Mouse (Mus musculus): ENCODE data around the gene Cebpg. TPM values are rescaled to one million over a fixed set of nuclear protein-coding genes. Genes with fewer than 3 reads are reported as not detected.

The Cebpg gene
- polyA plus RNA-seq, 1 experiment from 2014 or later: 55.8 TPM

- no peak for ATAC-seq (ENCODE audit: insufficient number of reproducible peaks, insufficient read depth, low FRiP score, low TSS enrichment)
- 75% methylated on average over 3 of the region's 3 CpGs for WGBS
Observed at GRCm38 (mm10) chr7:35065958-35066357, 9.6 kb upstream of the Cebpg start.

DNA sequence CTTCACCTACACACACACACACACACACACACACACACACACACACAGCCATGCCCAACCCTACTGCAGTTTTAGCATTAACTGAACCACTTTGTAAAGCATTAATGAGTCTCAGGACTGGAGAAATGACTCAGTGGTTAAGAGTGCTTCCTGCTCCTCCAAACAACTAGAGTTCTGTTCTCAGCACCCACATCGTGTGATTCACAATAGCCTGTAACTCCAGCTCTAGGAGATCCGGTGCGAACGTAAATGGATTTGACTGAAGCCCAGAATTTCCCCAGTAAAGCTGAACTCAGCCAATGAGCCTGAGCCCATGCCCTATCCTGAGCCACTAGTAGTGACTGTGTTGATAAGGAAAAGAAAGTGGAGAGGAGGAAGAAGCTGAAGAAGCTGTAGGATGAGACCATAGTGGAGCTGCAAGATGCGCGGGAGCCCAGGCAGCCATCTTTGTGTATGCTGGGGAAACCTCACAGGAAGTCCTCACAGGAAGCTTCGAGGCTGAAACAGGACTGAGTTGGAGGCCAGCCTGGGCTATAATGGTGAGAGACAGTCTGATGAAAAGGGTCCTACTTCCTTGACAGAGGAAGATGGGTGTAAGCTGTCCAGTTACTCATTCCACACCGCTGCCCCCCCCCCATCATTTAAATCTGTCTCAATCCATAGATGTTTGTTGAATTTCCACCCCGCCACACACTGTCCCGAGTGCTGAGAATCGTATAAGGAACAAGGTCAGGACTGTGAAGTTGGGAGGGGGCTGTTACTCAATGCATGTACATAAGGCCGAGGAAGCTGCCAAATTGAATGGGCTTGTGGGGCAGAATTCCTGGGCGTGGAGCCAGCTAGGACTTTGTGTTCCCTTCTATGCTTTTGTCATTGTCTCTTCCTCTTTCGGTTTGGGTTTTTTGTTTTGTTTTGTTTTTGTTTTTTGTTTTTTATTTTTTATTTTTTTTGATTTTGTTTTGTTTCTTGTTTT is 8.2 kb upstream of the Cebpg start:
- no peak overlapping the region for H3K4me3 ChIP-seq
- H3K27ac ChIP-seq: no peak overlapping the region
- H3K36me3 ChIP-seq: no peaks in the 10 kb centered on the region
- no peaks in the 10 kb centered on the region for H3K4me1 ChIP-seq
- H3K27me3 ChIP-seq: no peaks in the 10 kb centered on the region
- H3K9ac ChIP-seq: no peak overlapping the region
- ATAC-seq (ENCODE audit: insufficient number of reproducible peaks, insufficient read depth, low FRiP score, low TSS enrichment): no peak
- WGBS: 85% methylated on average over 14 of the region's 14 CpGs
- no peak overlapping the region for H3K4me2 ChIP-seq (replicated peaks)
- no peaks in the 10 kb centered on the region for H3K9me3 ChIP-seq

More at GRCm38 (mm10) chr7:35065958-35066357, 9.6 kb upstream of the Cebpg start:
- H3K4me2 ChIP-seq (replicated peaks): no peak overlapping the region
- H3K9me3 ChIP-seq: no peaks in the 10 kb centered on the region
- H3K27me3 ChIP-seq: no peaks in the 10 kb centered on the region
- H3K4me1 ChIP-seq: no peaks in the 10 kb centered on the region
- no peak overlapping the region for H3K9ac ChIP-seq
- no peak overlapping the region for H3K4me3 ChIP-seq
- no peak overlapping the region for H3K27ac ChIP-seq
- no peaks in the 10 kb centered on the region for H3K36me3 ChIP-seq

- WGBS: 71% methylated on average over 5 of the region's 5 CpGs
- no peak for ATAC-seq (ENCODE audit: insufficient number of reproducible peaks, insufficient read depth, low FRiP score, low TSS enrichment)
- H3K9ac ChIP-seq: no peak overlapping the region
- no peak overlapping the region for H3K4me3 ChIP-seq
- H3K36me3 ChIP-seq: no peaks in the 10 kb centered on the region
- H3K4me2 ChIP-seq (replicated peaks): no peak overlapping the region
- no peak overlapping the region for H3K27ac ChIP-seq
- no peaks in the 10 kb centered on the region for H3K27me3 ChIP-seq
- peaks cover 11% of the 10 kb centered on the region for H3K4me1 ChIP-seq
- H3K9me3 ChIP-seq: no peaks in the 10 kb centered on the region
Observed at GRCm38 (mm10) chr7:35059467-35059866, 3.1 kb upstream of the Cebpg start.

GRCm38 (mm10) chr7:35058329-35058728 is 2.0 kb upstream of the Cebpg start:
- no peaks in the 10 kb centered on the region for H3K9me3 ChIP-seq
- H3K9ac ChIP-seq: no peak overlapping the region
- ATAC-seq (ENCODE audit: insufficient number of reproducible peaks, insufficient read depth, low FRiP score, low TSS enrichment): no peak
- H3K4me2 ChIP-seq (replicated peaks): no peak overlapping the region
- peaks cover 17% of the 10 kb centered on the region for H3K4me1 ChIP-seq
- no peaks in the 10 kb centered on the region for H3K27me3 ChIP-seq
- no peak overlapping the region for H3K27ac ChIP-seq
- H3K4me3 ChIP-seq: no peak overlapping the region
- 91% methylated on average over 1 of the region's 1 CpGs for WGBS
- no peaks in the 10 kb centered on the region for H3K36me3 ChIP-seq

- H3K4me1 ChIP-seq: peaks cover 17% of the 10 kb centered on the region
- H3K4me2 ChIP-seq (replicated peaks): no peak overlapping the region
- H3K27me3 ChIP-seq: no peaks in the 10 kb centered on the region
- H3K27ac ChIP-seq: no peak overlapping the region
- H3K36me3 ChIP-seq: no peaks in the 10 kb centered on the region
- ATAC-seq (ENCODE audit: insufficient number of reproducible peaks, insufficient read depth, low FRiP score, low TSS enrichment): no peak
- H3K4me3 ChIP-seq: no peak overlapping the region
- no peaks in the 10 kb centered on the region for H3K9me3 ChIP-seq
- WGBS: 78% methylated on average over 4 of the region's 4 CpGs
- no peak overlapping the region for H3K9ac ChIP-seq
Observed at GRCm38 (mm10) chr7:35057569-35057968, 1.2 kb upstream of the Cebpg start.

- no peak for ATAC-seq (ENCODE audit: insufficient number of reproducible peaks, insufficient read depth, low FRiP score, low TSS enrichment)
- 29% methylated on average over 10 of the region's 10 CpGs for WGBS
- H3K9ac ChIP-seq: peak overlapping the region; percentile 98
- H3K4me3 ChIP-seq: peak overlapping the region; percentile 98
- H3K4me2 ChIP-seq (replicated peaks): peak overlapping the region; percentile 89
- H3K36me3 ChIP-seq: no peaks in the 10 kb centered on the region
- H3K27me3 ChIP-seq: no peaks in the 10 kb centered on the region
- H3K4me1 ChIP-seq: peaks cover 17% of the 10 kb centered on the region
- H3K27ac ChIP-seq: 0 out of 2 replicates have a peak overlapping the region, but pooled peaks have one; percentile 23
- H3K9me3 ChIP-seq: no peaks in the 10 kb centered on the region
Observed at GRCm38 (mm10) chr7:35056999-35057398, 626 bp upstream of the Cebpg start.

- peak overlapping the region; percentile 98 for H3K9ac ChIP-seq
- H3K36me3 ChIP-seq: 0 out of 2 replicates have a peak, but pooled peaks cover 1% of the 10 kb centered on the region
- H3K4me2 ChIP-seq (replicated peaks): peak overlapping the region; percentile 89
- H3K27me3 ChIP-seq: no peaks in the 10 kb centered on the region
- under 1% methylated on average over 72 of the region's 77 CpGs for WGBS
- H3K27ac ChIP-seq: peak overlapping the region; percentile 88
- H3K4me3 ChIP-seq: peak overlapping the region; percentile 98
- no peaks in the 10 kb centered on the region for H3K9me3 ChIP-seq
- peak; percentile 82 for ATAC-seq (ENCODE audit: insufficient number of reproducible peaks, insufficient read depth, low FRiP score, low TSS enrichment)
- peaks cover 17% of the 10 kb centered on the region for H3K4me1 ChIP-seq
Observed at GRCm38 (mm10) chr7:35055619-35056435, 546 bp downstream of the Cebpg start.

- no peak for ATAC-seq (ENCODE audit: insufficient number of reproducible peaks, insufficient read depth, low FRiP score, low TSS enrichment)
Observed at GRCm38 (mm10) chr7:35054977-35055618, 1.3 kb downstream of the Cebpg start.

DNA sequence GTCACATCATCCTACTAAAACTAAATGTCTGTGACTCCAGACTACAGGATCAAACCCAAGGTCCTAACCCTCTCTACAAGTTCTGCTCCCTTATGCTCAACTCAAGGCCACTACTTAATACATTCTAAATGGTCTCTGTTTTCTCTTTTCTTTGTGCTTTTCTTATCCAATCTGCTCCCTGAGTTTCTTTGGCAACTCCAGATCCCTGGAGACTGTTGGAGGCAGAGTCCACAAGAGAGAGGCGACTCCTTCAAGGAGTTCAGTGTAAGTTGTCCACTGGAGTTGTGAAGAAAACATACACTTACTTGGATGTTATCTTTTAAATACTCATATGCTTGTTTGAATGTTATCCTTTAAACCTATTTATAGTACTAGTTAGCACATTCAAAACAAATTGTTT is 2.1 kb downstream of the Cebpg start:
- 86% methylated on average over 1 of the region's 1 CpGs for WGBS
- no peak for ATAC-seq (ENCODE audit: insufficient number of reproducible peaks, insufficient read depth, low FRiP score, low TSS enrichment)
- Histone ChIP-seq H3K9ac (no peak overlapping the region), H3K27me3 (no peaks in the 10 kb centered on the region), H3K9me3 (no peaks in the 10 kb centered on the region), H3K4me2 (replicated peaks) (no peak overlapping the region), H3K36me3 (peaks cover 13% of the 10 kb centered on the region; the same call in 1 of the 2 replicates), H3K4me1 (peaks cover 17% of the 10 kb centered on the region), H3K4me3 (no peak overlapping the region), H3K27ac (no peak overlapping the region)

More at GRCm38 (mm10) chr7:35054977-35055618, 1.3 kb downstream of the Cebpg start:
- Histone ChIP-seq H3K9me3 (no peaks in the 10 kb centered on the region), H3K36me3 (peaks cover 9% of the 10 kb centered on the region; the same call in 1 of the 2 replicates), H3K4me1 (peaks cover 17% of the 10 kb centered on the region), H3K9ac (peak overlapping the region; percentile 98), H3K27me3 (no peaks in the 10 kb centered on the region), H3K4me2 (replicated peaks) (peak overlapping the region; percentile 89), H3K4me3 (peak overlapping the region; percentile 98), H3K27ac (no peak overlapping the region)
- 64% methylated on average over 2 of the region's 2 CpGs for WGBS

GRCm38 (mm10) chr7:35053161-35053560 is 3.2 kb downstream of the Cebpg start:
- 95% methylated on average over 3 of the region's 3 CpGs for WGBS
- no peak for ATAC-seq (ENCODE audit: insufficient number of reproducible peaks, insufficient read depth, low FRiP score, low TSS enrichment)
- no peak overlapping the region for H3K27ac ChIP-seq

GRCm38 (mm10) chr7:35050540-35050939 is 5.8 kb downstream of the Cebpg start:
- Histone ChIP-seq H3K27ac (no peak overlapping the region), H3K4me2 (replicated peaks) (no peak overlapping the region), H3K36me3 (peaks cover 26% of the 10 kb centered on the region), H3K9me3 (no peaks in the 10 kb centered on the region), H3K27me3 (no peaks in the 10 kb centered on the region), H3K4me1 (peaks cover 17% of the 10 kb centered on the region), H3K4me3 (no peak overlapping the region), H3K9ac (no peak overlapping the region)
- WGBS: 94% methylated on average over 12 of the region's 12 CpGs
- ATAC-seq (ENCODE audit: insufficient number of reproducible peaks, insufficient read depth, low FRiP score, low TSS enrichment): no peak

More at GRCm38 (mm10) chr7:35053161-35053560, 3.2 kb downstream of the Cebpg start:
- no peak overlapping the region for H3K9ac ChIP-seq
- H3K4me1 ChIP-seq: peaks cover 17% of the 10 kb centered on the region
- H3K27me3 ChIP-seq: no peaks in the 10 kb centered on the region
- H3K4me3 ChIP-seq: no peak overlapping the region
- H3K9me3 ChIP-seq: no peaks in the 10 kb centered on the region
- no peak overlapping the region for H3K4me2 ChIP-seq (replicated peaks)
- peaks cover 16% of the 10 kb centered on the region for H3K36me3 ChIP-seq
